Mouse (Mus musculus): ENCODE data around the gene Slc16a13. TPM values are rescaled to one million over a fixed set of nuclear protein-coding genes. Genes with fewer than 3 reads are reported as not detected.

Gene Slc16a13
- total RNA-seq (2021) = 1 to 10 TPM; 4.2 to 4.8 TPM

DNA sequence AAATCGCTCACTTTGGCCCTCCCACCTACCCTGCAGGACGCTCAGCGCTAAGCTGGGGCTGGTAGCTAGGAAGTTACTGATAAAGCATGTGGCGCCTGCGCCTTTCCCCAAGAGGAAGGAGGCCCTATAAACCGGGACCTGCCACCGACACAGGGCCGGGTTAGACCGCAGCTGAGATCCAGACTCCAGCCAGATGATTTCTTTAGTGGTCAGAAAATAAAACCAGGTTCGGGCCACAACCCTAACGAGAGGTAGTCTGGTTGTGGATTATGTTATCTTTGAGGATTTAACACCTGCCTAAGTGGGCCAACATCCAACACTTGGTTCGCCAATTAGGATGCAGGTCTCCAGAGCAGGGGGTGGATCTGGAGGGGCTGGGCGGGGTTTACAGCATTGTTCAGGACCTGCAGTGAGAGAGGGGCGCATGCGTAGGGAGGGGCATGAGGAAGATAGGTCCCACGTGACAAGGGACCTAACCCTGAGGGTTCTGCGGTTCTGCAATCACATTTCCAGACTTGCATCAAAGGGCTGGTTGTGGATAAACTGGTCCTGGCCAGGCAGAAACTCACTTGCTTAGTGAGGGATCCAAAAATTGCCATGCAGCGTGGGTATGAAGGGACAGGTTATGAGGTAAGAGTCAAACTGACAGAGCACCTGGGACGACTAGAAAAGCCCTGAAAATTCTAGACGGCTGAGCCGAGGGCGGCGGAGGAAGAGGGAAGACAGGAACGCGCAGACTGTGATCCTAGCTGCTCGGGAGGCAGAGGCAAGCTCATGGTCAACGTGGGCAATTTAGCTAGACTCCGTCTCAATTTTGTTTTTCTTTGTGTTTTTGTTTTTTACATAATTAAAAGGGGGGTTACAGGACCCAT, at the start of gene Slc16a13:
TSS of gene Slc16a13 (minus strand) at position 334 of the 872 bp plus-strand sequence.
- peak; percentile 91 for DNase-seq (ENCODE audit: low spot score)
- intact Hi-C loops (cut with DNase I) = no loop called here

DNA sequence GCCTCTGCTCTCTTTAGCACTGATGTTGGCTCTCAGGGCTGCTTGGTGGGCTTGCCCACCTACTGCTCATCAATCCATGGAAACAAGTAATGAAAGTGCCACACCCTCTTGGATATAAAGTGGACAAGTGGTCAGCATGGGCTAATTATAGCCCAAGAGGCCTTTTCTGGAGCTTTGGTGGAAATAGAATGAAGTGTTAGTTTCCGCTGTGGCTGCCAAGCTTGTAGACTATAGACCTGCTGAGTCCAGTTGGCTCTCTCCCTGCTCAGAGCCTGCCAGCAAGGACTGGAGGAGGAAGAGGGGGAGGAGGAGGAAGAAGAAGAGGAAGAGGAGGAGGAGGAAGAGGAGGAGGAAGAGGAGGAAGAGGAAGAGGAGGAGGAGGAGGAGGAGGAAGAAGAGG, 45.5 kb upstream of the Slc16a13 start:
- intact Hi-C loops (cut with DNase I) = no loop called here
- DNase-seq (ENCODE audit: low spot score) = peak; percentile 20

DNA sequence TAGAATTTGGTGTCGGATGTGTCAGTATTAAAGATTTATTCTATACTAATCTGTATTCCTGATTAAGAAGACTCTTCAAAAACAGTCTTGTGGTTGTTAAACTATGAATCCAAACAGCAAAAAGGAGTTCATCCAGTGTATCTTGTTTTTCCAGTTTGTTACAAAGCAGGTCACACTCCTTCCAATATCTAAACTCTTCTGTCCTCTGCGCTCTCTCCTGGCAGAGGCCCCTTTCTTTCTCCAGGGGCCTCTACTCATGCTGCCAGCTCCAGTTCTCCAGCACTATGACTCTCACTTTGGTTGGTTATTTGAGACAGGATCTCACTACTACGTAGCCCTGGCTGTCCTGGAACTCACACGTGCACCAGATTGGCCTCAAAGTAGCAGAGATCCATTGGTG, 45.0 kb upstream of the Slc16a13 start:
- no peak for DNase-seq (ENCODE audit: low spot score)
- intact Hi-C loops (cut with DNase I) = no loop called here

DNA sequence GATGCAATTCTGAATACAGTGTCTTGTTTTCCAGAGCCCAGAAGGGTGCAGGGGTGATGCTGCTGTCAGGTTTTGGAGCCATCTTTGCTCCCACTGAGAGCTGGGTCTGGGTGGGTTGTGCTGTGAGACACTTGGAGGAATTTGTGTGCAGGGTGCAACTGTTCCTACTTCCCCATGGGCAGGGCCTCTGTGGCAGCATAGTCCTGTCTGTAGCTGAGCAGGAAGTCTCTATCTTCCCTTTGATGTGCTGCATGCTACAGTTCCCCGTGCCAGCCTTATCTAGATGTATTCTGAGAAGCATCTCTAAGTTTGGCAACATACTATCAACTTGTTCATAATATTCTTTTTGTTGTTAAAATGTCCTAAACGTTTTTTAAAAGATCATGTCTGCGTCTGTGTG, 44.4 kb upstream of the Slc16a13 start:
- DNase-seq (ENCODE audit: low spot score) = no peak
- intact Hi-C loops (cut with DNase I) = no loop called here

DNA sequence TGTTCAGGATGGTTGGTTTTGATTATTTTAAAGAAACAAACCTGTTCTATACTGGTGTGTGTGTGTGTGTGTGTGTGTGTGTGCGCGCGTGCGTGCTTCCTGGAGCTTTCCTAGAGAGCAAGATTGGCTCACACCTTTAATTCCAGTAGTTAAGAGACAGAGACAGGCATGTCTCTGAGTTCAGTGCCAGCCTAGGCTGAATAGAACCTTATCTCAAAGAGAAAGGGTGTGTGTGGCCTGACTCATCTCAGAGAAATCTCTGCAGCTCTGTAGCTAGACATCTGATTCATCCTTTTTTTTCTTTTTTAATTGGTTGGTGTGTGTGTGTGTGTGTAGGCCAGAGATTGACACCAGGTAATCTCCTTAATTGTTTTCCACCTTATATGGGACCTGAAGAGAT, 38.2 kb upstream of the Slc16a13 start:
- intact Hi-C loops (cut with DNase I) = no loop called here
- DNase-seq (ENCODE audit: low spot score) = no peak

DNA sequence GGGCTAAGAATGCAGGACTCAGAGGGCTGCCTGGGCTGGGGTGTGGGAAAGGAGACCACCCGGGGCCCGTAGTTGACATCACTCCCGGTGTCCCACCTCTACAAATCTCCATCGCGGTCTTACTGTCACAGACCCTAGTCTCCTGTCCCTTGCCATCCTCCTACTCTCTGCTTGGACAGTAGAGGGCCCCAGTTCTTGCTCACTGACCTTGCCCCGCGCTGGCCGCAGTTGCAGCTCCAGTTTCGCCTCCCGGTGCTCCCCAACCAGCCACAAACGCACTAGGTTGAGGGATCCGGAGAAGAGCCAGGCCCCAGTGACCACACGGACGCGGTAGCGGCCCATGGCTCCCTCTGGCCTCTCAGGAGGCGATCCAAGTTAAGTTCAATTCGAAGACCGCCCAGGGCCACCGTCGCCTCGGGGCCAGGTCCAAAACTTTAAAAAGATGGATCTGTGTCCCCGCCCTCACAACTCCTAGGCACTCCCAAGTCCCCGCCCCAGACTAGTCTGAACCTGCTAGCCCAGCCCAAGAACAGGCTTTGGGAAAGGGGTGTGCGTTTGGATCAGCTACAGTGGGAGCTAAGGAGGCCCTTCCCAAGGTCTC, 34.2 kb upstream of the Slc16a13 start, which contains the start of gene Alox12:
TSS of gene Alox12 (minus strand) at position 423 of the 601 bp plus-strand sequence.
- DNase-seq (ENCODE audit: low spot score) = no peak
- intact Hi-C loops (cut with DNase I) = loop anchor here (1.0 kb wide), 1 partner anchor 54 kb away; no protein-coding TSS in a partner anchor

DNA sequence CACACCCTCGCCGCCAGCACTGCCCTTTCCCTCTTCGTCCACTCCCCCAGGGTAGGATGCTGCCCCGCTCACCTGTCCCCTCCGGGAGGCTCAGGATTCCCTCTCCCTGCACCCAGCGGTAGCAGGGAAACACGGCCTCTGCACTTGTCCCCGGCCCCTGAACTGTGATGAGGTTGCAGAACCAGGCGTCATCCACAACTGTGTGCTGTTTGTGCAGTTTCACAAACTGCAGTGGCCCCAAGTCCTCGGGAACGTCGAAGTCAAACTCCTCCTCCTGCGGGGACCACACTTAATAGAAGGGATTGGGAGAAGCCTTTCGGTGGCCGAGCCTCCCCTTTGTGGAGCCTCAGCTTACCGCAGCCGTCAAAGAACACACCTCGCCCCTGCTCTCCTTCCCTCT, 33.5 kb upstream of the Slc16a13 start:
- DNase-seq (ENCODE audit: low spot score) = no peak
- intact Hi-C loops (cut with DNase I) = no loop called here

DNA sequence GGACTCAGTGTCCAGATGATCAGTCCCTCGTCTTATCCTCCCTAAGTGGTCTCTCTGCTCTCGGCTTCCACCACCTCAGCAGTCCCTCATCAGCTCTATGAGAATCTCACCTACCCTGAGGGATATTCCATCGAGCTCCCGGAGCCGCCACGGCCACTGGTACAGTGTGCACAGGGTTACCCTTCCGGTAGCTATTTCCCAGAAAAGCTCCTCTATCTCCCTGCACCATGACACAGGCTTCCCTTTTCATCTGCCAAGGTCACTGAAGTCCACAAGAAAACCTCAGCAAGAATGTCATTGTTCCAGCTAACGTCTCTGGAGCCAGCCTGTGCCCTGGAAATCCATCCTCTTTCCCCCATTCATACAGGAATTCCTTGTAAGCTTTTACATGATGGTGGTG, 31.0 kb upstream of the Slc16a13 start:
- no peak for DNase-seq (ENCODE audit: low spot score)
- intact Hi-C loops (cut with DNase I) = no loop called here

DNA sequence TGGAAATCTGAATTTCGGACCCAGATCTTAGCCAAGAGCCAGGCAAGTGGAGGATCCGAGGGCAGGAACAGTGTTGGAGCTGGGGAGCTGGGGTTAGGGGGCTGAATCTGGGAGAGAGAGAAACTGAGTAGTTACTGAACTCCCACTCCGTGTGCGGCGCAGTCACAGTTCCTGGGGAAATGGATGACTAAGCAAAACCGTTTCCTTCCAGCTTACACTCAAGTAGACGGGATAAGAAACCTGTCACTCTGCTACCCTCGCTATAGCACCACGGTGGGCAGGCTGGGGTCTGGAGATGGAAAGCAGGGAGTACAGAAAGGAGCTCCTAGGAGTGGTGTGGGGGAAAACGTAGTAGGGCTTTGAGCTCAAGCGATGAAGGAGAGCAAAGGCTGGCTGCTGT, 29.3 kb upstream of the Slc16a13 start:
- DNase-seq (ENCODE audit: low spot score) = no peak
- intact Hi-C loops (cut with DNase I) = no loop called here

DNA sequence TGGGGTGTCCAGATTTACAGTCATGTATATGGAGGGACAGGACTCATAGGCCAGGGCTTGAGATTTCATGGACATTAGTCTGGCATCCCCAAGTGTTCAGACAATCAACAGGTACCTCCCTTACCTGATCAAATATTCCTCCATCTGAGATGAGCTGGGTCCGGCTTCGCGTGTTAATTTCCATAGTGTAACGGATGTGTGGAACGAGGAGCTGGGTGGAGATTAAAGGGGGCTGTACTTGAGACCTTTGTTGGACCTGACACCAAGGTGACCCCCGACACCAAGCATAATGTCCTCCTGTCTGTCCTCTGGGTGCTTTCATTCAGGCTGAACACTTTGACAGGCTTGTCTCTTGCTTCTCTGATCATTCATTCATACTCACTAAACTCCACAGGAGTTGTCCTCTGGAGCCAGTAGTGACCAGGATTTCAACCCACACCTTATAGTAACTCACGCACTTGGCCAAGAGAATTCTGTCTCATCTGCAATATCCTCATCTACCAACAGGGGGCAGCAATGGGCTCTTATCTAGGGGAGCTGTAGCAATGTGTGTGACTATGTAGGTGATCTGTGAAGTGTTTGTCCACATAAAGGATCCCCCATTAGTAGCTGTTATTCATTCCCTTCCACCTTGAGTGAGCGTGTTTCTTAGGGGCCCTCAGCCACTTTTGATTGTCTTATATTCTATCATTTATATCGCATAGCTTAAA, 26.4 kb upstream of the Slc16a13 start:
- intact Hi-C loops (cut with DNase I) = no loop called here
- no peak for DNase-seq (ENCODE audit: low spot score)

DNA sequence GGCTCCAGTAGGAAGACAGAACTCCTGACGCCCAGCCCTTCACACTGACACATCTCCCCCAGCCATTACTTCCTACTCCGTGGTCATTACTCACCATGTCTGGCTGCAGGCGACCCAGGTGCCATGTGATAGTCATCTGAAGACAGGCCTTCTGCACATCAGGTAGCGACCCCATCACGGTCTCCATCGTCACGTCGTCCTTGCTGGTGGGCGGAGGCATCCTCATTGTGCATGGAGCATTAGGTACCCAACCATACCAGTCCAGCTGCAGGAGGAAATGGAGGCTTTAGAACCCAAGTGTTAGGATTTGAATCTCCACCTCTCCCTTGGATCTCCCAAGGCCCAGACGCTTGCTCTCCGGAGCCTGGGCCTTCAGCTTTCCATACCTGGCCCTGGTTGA, 21.7 kb upstream of the Slc16a13 start:
- DNase-seq (ENCODE audit: low spot score) = no peak
- intact Hi-C loops (cut with DNase I) = no loop called here

DNA sequence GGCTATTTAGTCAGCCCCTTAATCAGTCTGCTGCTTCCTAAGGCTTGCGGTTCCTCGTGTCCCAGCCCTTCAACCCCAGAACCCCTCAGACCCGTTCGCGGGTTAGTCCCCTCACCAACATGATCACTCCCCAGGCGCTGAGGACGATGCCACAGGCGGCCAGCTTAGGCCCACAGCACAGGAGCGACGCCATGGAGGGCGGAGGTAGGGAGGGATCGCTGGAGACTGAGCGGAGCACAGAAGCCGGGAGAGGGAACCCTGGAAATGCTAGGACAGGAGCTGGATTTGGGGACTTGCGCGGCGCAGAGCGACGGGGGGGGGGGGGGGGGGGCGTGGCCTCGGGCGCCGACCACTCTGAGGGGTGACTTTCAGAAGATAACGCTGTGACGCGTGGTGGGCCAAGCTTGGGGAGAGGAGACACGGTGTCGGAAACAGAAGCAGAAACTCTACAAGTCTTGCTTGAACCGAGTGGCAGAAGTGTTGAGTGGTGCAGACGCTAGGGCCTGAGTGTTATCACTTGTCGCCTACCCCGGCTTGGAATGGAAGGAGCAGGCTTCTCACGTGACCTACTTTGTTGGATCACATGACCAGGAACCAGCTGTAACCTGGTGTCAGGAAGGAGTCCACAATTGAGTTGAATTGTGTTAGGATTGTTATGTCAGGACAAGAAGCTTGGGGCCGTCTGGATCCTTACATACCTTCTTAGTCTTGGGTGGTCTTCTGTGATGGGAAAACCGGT, 18.8 kb upstream of the Slc16a13 start, which contains the start of the genes Gm21988 and Rnasek:
TSS of gene Gm21988 (minus strand) at position 290 of the 739 bp plus-strand sequence.
TSS of gene Rnasek (minus strand) at position 302 of the 739 bp plus-strand sequence.
- DNase-seq (ENCODE audit: low spot score) = peak; percentile 72
- intact Hi-C loops (cut with DNase I) = no loop called here

DNA sequence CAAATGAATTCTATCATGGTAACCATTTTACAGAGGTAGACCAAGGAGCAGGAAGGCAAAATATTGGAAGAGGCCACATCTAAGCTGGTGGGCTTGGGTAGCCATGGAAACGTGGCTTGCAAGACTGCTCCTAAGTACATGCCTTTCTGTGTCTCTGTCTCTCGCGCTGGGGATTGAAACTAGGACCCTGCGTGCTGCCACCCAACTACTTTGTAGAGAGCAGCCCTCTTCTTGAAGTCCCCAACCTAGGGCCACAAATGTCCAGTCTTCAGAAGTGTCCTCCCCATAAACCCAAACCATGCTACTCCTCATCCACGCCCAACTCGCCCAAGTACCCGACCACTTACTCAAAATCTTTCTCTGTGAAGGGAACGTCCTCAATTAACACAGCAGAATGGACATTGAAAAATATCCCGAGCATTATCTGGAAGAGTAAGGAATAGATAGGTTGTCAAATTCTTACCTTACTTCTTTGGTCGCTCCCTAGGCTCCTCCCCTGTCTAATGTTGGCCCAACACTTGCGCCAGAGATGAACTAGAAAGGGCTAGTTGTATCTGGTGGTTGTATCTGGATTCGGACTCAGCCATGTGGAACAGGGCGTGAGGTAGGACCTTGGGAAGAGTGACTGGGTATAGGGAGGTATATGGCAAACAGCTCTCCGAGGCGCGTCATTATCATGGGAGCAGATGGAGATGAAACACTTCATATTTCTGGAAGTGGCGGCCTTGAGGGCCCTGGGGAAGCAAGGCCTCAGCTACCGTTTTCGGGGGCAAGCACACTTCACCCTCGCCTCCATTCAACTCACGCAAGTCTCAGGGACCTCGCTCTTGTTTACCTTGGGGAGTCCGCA, 18.0 kb upstream of the Slc16a13 start:
- no peak for DNase-seq (ENCODE audit: low spot score)
- intact Hi-C loops (cut with DNase I) = no loop called here

DNA sequence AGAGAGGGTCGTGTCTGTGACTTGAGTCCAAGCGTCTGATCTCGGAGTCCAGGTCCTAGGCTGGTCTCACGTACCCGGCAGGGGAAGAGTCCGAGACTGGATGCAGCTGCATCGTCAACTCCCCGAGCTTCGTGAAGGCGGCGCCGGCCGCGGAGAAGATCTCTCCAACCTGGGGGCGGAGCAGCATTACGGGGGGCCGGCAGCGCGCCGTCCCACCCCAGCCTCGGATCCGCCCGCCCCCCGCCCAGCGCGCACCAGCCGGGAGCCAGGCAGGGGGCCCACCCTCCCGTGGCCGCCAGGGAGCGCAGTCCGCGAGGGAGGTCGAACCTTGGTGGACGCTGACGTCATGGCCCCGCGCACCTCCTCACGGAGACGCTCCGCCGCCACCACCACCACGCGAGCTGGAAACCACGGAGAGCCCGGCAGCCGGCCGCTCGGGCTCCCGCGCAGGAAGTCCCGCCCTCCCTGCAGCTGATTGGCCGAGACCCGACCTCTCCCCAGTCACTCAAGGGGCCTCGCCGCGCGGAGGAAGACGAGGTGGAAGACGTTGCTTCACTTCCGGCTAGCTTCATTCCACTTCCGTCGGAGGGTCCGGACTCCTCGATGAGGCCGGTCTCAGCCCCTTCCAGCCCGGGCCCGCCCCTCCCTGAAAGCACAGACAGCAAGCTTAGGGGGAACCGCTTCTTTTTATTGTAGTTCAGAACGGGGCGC, 16.7 kb upstream of the Slc16a13 start, which contains the start of gene 0610010K14Rik:
TSS of gene 0610010K14Rik (minus strand) at position 458 of the 711 bp plus-strand sequence.
- intact Hi-C loops (cut with DNase I) = no loop called here
- peak; percentile 97 for DNase-seq (ENCODE audit: low spot score)

DNA sequence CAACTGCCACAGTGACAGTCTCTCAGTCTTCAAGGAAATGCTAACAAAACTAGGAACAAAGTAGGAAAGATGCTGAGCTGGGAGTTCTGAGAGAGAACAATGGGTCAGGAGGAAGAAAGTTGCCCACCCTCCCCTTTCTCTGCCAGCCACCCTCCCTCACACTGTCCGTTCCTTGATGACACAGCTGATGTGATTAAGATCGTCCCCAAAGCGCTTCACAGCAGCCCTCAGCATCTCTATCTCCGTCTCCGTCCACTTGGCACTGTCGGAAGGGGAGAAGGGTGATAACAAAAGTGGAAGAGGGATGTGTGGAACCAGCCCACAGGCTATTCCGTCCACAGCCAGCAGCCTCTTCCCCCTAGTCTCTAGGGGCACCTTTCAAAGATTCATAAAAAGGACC, 15.9 kb upstream of the Slc16a13 start:
- intact Hi-C loops (cut with DNase I) = no loop called here

DNA sequence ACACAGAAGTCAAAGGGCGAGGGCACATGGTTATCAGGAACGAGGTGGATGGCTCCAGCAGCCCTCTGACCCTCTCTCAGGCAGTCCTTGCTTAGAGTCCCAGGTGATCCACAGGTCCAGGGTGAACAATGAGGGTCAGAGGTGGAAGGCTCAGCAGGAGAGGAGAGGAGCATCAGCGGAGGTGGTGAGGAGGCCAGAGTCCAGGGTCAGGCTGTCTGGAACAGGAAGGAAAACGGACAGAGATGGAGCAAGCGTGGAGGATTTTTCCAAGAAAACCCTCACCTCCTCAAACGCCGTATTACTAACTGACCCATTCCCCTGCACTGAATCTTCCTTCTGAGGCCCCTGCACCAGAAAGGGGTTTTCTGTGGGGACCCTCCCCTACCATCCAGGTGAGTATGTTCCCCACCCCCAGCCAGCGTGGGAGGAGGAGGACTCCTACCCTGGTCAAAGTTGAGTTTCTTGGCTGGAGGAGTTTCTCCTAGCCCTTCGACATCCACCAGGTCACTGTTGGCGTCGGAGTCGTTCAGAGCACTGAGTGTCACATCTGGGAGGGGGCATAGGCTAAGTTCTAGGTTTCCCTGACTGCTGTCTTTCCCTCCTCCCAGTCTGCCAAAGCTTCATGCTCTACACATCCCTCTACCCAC, 14.5 kb upstream of the Slc16a13 start:
- intact Hi-C loops (cut with DNase I) = no loop called here
- no peak for DNase-seq (ENCODE audit: low spot score)

More for the DNA sequence above, 15.9 kb upstream of the Slc16a13 start:
- no peak for DNase-seq (ENCODE audit: low spot score)

DNA sequence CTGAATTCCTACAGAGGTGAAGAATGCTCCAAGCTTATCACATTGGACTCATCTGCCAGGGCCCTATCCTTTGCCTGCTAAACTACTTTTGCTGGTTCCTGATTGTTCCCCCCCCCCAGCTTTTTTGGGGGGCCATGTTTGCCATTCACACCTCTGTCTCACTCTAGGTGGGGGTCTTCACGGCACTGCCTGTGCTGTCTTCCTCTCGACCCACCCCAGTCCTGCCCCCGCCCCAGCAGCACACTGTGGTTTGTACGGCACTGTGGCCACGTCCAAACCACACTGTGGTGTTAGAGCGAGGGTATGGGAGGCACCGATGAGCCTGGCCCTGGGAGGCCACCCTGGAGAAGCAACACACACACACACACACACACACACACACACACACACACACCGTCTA, 13.6 kb upstream of the Slc16a13 start:
- no peak for DNase-seq (ENCODE audit: low spot score)
- intact Hi-C loops (cut with DNase I) = no loop called here

DNA sequence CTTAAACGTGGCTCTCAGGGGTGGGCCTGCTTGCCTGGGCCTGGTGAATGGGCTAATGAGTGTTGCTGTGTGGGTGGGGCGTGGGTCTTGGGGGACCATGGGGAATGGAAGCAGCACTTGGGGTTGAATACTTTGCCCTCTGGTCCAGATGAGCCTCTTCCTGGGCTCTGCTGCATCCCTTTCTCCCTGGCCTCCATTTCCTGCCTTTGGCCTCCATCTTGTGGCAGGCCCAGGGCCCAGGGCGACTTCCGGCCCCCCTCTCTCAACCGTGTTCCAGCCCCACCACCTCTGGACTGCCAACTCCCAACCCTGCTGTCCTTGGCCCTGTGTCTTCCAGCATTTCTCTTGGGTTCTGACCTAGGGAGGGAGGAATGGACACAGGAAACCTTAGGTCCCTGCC, 13.2 kb upstream of the Slc16a13 start:
- intact Hi-C loops (cut with DNase I) = no loop called here
- DNase-seq (ENCODE audit: low spot score) = peak; percentile 42

All from heart, postnatal 25 days (tissue).